Mouse (Mus musculus) lung, embryonic 16.5 days (tissue): ENCODE results near the gene Basp1. TPM values are rescaled to one million over a fixed set of nuclear protein-coding genes. Genes with fewer than 3 reads are reported as not detected.

Source experiments
- ATAC-seq: fragments of 200-750 bp; cut with Nextera tagmentation; 2 replicates; pipeline ENCODE4 v1.8.0; 2017; ENCODE audit warnings: low read depth, mild to moderate bottlenecking, moderate library complexity
- H3K27ac ChIP-seq: fragments of 300-500 bp; sonication (generic); 2 replicates; pipeline ENCODE4 v1.5.1; 2014; ENCODE audit warnings: mild to moderate bottlenecking, control low read depth, low read length
- H3K27me3 ChIP-seq: fragments of 300-500 bp; sonication (generic); 2 replicates; pipeline ENCODE4 v1.6.1; 2014; ENCODE audit warnings: low read depth, low read length, mixed read lengths; ENCODE audit not compliant: control insufficient read depth, insufficient read depth
- H3K36me3 ChIP-seq: fragments of 300-500 bp; sonication (generic); 2 replicates; pipeline ENCODE4 v1.6.1; 2014; ENCODE audit warnings: low read length; ENCODE audit not compliant: control insufficient read depth, insufficient read depth
- H3K4me1 ChIP-seq: fragments of 300-500 bp; sonication (generic); replicated peaks from 2 replicates; pipeline ENCODE4 v1.6.1; 2014; ENCODE audit warnings: low read length, mixed read lengths; ENCODE audit not compliant: control insufficient read depth, insufficient read depth
- H3K4me2 ChIP-seq: fragments of 300-500 bp; sonication (generic); 2 replicates; pipeline ENCODE4 v1.6.1; 2014; ENCODE audit warnings: low read depth, low read length, control low read depth
- H3K4me3 ChIP-seq: fragments of 300-500 bp; sonication (generic); 2 replicates; pipeline ENCODE4 v1.5.1; 2014; ENCODE audit warnings: mild to moderate bottlenecking, low read length, control low read depth
- H3K9ac ChIP-seq: fragments of 300-500 bp; sonication (generic); 2 replicates; pipeline ENCODE4 v1.6.1; 2014; ENCODE audit warnings: low read length, control low read depth
- H3K9me3 ChIP-seq: fragments of 300-500 bp; sonication (generic); 2 replicates; pipeline ENCODE4 v1.6.1; 2016; ENCODE audit warnings: low read length; ENCODE audit not compliant: control insufficient read depth
- WGBS: fragments of 180-500 bp; shearing (Covaris S2); extraction: QIAGEN DNeasy Blood & Tissue Kit; methylation state at CpG from one replicate; pipeline ENCODE4 v1.1.7; 2014; 5-methylcytosine and 5-hydroxymethylcytosine counted together
- polyA plus RNA-seq: library from polyadenylated mRNA; unstranded; fragments of >200 nt; fragmentation: Nextera tagmentation; extraction: Ambion mirVana; gene quantifications from 2 replicates; pipeline ENCODE4 v1.2.1, GENCODE M21; 2015

Basp1 gene
- polyA plus RNA-seq, 1 experiment from 2014 or later, result 13.0 TPM

DNA sequence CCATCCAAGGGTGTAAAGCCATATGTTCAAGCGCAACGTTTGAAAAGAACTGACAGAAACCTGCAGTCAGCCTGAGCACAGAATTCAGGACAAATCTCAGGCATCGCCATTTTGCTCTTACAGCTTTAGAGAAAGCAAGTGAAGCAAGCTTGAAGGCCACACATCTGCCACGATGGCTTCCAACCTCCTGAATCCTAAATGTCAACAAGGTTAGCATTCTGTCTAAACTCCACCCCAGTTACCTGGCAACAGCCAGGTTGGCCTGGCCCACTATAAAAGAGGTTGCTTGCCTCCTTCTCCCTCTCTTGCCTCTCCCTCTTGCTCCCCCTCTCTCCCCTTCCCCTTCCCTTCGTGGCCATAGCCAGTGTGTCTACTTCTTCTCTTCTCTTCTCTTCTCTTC is 33.5 kb downstream of the Basp1 start:
- WGBS, result 69% methylated on average over 5 of the region's 5 CpGs
- Histone ChIP-seq H3K27ac (no peak overlapping the region), H3K36me3 (no peaks in the 10 kb centered on the region), H3K9ac (no peak overlapping the region), H3K27me3 (no peaks in the 10 kb centered on the region), H3K4me3 (no peak overlapping the region), H3K4me1 (peaks cover 3% of the 10 kb centered on the region), H3K9me3 (no peaks in the 10 kb centered on the region), H3K4me2 (no peak overlapping the region)
- no peak for ATAC-seq

DNA sequence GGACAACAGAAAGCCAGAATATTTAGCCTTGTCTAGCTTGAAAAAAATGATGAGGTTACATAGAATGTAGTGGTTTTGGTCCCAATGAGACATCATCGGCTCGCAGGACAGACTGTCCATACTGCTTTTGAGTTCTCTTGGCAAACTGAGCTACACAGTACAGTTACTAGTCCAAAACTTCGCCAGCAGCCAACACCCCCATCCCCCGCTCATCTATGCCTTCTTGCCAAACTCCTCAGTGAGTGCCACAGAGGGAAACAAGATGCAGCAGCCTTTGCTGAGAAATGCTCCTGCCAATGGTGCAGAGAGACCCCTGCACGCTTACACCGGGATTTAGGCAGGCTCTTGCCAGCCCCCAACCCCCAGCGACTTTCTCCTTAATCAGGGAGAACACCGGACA is 34.9 kb downstream of the Basp1 start:
- H3K36me3 ChIP-seq, result no peaks in the 10 kb centered on the region
- peak; percentile 74 for ATAC-seq
- no peak overlapping the region for H3K4me3 ChIP-seq
- no peaks in the 10 kb centered on the region for H3K9me3 ChIP-seq
- 73% methylated on average over 8 of the region's 8 CpGs for WGBS
- H3K4me1 ChIP-seq, result peaks cover 3% of the 10 kb centered on the region
- H3K4me2 ChIP-seq, result no peak overlapping the region
- H3K27me3 ChIP-seq, result no peaks in the 10 kb centered on the region
- H3K9ac ChIP-seq, result no peak overlapping the region
- H3K27ac ChIP-seq, result no peak overlapping the region

DNA sequence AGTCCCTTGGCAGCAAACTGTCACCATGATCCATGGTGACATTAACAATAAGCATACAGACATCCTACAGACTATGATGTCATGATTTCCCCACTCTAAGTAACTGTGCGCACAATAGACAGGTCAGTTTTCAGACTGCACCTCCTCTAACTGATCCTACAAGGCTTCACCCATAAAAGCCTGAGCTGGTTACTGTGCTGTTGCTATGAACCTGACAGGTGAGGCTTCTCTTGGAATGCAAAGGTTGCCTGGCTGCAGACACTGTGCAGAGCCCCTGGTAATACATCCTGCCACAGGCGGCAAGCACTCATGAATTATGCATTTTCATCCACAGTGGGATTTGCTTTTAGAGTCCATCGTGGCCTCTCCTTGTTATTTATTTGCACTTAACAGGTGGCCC is 36.6 kb downstream of the Basp1 start:
- no peaks in the 10 kb centered on the region for H3K36me3 ChIP-seq
- H3K4me1 ChIP-seq, result peaks cover 3% of the 10 kb centered on the region
- peak; percentile 34; the same call in 1 of the 2 replicates for ATAC-seq
- H3K9me3 ChIP-seq, result no peaks in the 10 kb centered on the region
- H3K4me3 ChIP-seq, result no peak overlapping the region
- WGBS, result 70% methylated on average over 3 of the region's 3 CpGs
- no peaks in the 10 kb centered on the region for H3K27me3 ChIP-seq
- H3K9ac ChIP-seq, result no peak overlapping the region
- no peak overlapping the region for H3K4me2 ChIP-seq
- no peak overlapping the region for H3K27ac ChIP-seq

DNA sequence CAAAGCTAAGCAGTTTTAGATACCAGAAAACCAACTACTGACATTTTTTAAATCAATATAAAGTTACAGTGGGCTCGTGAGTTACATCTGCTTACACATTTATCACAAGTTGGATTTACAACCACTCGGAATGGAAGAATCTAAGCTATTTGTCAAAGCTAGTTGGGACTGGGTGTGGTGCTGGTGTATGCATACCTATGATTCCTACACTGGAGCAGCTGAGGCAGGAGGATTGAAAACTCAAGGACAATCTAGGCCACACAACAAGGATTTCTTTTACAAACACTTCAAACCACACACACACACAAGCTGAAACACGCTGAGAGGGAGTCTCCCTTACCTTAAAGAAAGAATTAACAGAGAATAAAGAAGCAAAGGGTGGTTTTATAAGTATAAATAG is 40.1 kb downstream of the Basp1 start:
- WGBS, result 60% methylated on average over 3 of the region's 3 CpGs
- H3K36me3 ChIP-seq, result no peaks in the 10 kb centered on the region
- H3K9ac ChIP-seq, result no peak overlapping the region
- no peak overlapping the region for H3K27ac ChIP-seq
- H3K4me2 ChIP-seq, result no peak overlapping the region
- no peak overlapping the region for H3K4me3 ChIP-seq
- no peaks in the 10 kb centered on the region for H3K27me3 ChIP-seq
- no peaks in the 10 kb centered on the region for H3K9me3 ChIP-seq
- no peak for ATAC-seq
- H3K4me1 ChIP-seq, result peaks cover 4% of the 10 kb centered on the region

DNA sequence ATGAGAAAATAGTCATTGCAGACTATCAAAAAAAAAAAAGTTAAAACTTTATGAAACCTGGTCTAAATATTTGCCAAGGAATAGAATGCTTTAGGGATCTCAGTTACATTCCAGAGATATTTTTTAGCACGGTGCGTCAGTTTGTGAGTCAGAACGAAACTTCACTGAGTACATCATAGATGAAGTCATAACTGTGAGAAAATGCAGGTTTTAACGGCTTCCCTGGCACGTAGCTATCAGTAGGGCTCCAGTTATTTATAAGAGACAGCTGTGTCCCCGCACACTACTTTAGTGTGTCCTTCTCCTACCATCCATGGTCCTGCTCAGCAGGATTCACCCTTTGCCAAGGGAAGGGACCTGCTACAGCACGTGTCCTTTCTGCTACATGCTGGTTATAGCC is 44.0 kb downstream of the Basp1 start:
- peaks cover 4% of the 10 kb centered on the region; the same call in 1 of the 2 replicates for H3K4me1 ChIP-seq
- no peak overlapping the region for H3K27ac ChIP-seq
- no peaks in the 10 kb centered on the region for H3K27me3 ChIP-seq
- H3K9ac ChIP-seq, result no peak overlapping the region
- H3K4me2 ChIP-seq, result no peak overlapping the region
- H3K9me3 ChIP-seq, result no peaks in the 10 kb centered on the region
- whole genome bisulfite sequencing, result 62% methylated on average over 7 of the region's 7 CpGs
- H3K36me3 ChIP-seq, result no peaks in the 10 kb centered on the region
- no peak for ATAC-seq
- no peak overlapping the region for H3K4me3 ChIP-seq

DNA sequence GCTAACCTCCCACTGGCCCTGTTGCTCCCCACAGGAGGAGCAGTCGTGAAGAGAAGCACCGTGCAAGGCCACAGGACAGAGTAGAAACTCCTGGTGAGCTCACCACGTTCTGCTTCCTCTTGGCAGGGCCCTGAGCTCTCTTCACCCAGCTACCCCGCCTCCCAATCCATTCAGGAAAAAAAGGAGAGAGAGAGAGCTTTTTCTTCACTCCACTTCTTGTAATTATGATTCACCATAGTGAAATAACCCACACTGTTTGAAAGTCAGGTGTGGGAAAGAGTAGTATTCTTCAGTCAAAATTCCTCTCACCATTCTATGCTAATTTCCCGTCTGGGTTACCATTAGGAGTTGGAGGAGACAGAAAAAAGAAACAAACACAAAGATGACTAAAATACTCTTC is 48.1 kb downstream of the Basp1 start:
- H3K4me1 ChIP-seq, result peaks cover 4% of the 10 kb centered on the region; the same call in 1 of the 2 replicates
- H3K9me3 ChIP-seq, result no peaks in the 10 kb centered on the region
- H3K27ac ChIP-seq, result no peak overlapping the region
- H3K4me3 ChIP-seq, result no peak overlapping the region
- H3K36me3 ChIP-seq, result no peaks in the 10 kb centered on the region
- no peak overlapping the region for H3K9ac ChIP-seq
- no peak for ATAC-seq
- WGBS, result 53% methylated on average over 5 of the region's 5 CpGs
- no peak overlapping the region for H3K4me2 ChIP-seq
- no peaks in the 10 kb centered on the region for H3K27me3 ChIP-seq

DNA sequence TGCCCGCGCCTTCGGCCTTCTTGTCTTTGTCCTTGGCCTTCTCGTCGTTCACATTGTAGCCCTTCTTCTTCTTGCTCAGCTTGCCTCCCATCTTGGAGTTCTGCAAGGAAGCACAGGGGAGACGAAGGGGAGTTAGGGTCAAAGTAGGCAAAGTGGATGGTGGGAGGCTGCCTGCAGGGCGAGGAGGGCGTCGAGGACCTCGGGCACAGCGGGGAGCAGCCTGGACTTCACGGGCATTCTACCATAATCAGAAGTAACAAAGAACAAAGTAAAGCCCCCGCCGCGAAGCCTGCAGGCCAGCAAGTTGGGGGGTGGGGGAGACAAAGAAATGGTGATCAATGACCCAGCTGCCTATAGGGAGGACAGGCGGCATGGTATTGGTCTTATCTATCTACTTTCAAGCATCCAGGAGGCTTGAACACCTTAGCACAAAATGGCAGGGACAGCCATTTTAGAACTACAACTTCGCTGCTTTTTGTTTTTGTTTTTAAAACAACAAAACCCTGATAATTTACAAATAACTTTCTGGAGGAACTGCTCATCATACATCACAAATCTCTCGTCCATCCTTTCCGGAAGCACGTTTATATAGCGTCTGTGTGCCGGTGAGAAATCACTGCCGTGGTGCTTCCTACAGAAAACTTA is 48.6 kb downstream of the Basp1 start:
- H3K27ac ChIP-seq, result no peak overlapping the region
- no peaks in the 10 kb centered on the region for H3K9me3 ChIP-seq
- H3K4me1 ChIP-seq, result peaks cover 4% of the 10 kb centered on the region; the same call in 1 of the 2 replicates
- H3K4me3 ChIP-seq, result peak overlapping the region; percentile 51
- H3K27me3 ChIP-seq, result no peaks in the 10 kb centered on the region
- ATAC-seq, result peak; percentile 12
- H3K36me3 ChIP-seq, result no peaks in the 10 kb centered on the region
- 51% methylated on average over 23 of the region's 23 CpGs for WGBS
- peak overlapping the region; percentile 68 for H3K4me2 ChIP-seq
- peak overlapping the region; percentile 67 for H3K9ac ChIP-seq

DNA sequence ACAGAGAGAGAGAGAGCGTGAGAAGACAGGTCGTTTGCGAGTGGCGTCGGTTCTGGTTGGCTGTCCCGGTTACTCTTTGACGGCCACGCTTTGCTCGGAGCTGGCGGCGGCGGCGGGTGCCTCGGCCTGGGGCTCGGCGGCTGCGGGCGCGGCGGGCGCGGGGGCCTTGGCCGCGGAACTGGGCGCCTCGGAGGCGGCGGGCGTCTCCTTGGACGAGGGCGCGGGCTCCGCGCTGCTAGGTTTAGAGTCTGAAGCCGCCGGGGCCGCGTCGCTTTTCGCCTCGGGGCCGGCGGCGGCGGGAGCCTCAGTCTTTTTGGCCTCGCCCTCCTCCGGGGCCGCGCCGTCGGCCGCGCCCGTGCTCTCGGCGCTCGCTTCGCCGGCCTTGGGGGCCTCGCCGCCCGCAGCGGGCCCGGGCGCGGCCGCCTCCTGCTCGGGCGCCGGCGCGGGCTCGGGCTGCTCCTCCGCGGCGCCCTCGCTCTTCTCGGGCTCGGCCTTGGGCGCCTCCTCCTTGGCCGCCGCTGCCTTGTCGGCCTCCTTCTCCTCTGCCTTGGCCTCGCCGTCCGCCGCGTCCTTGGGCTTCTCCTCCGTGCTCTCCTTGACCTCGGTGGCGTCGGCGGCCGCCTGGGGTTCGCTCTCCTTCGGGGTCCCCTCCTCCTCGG is 49.3 kb downstream of the Basp1 start:
- WGBS, result 21% methylated on average over 56 of the region's 97 CpGs
- no peak overlapping the region for H3K27ac ChIP-seq
- H3K9ac ChIP-seq, result peak overlapping the region; percentile 67
- H3K27me3 ChIP-seq, result no peaks in the 10 kb centered on the region
- no peaks in the 10 kb centered on the region for H3K9me3 ChIP-seq
- ATAC-seq, result peak; percentile 79
- peak overlapping the region; percentile 68 for H3K4me2 ChIP-seq
- H3K36me3 ChIP-seq, result no peaks in the 10 kb centered on the region
- H3K4me1 ChIP-seq, result no peaks in the 10 kb centered on the region
- H3K4me3 ChIP-seq, result peak overlapping the region; percentile 51

DNA sequence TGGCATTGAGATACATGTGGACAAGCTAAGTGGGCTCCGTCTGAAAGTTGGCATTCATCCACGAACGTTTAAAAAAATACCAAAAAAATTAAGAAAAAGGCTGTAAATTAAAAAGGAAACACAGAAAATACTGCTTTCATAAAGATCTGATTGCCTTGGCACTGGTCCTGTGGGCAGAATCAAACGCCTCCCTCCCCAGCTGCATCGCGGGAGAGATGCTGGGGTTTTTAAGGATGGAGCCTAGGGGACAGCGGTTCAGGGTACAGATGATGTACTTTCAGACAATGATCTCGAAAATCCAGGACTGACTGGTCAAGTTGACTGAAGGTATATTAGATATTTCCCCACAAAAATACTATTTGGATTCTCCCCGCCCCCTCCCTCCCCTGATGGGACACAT is 49.9 kb downstream of the Basp1 start:
- Histone ChIP-seq H3K4me3 (no peak overlapping the region), H3K9ac (no peak overlapping the region), H3K27ac (no peak overlapping the region), H3K9me3 (no peaks in the 10 kb centered on the region), H3K4me1 (no peaks in the 10 kb centered on the region), H3K36me3 (no peaks in the 10 kb centered on the region), H3K27me3 (no peaks in the 10 kb centered on the region), H3K4me2 (no peak overlapping the region)
- no peak for ATAC-seq
- 89% methylated on average over 9 of the region's 9 CpGs for WGBS
